Mouse (Mus musculus): Measurements from ENCODE around the gene Cap2.

- TF ChIP-seq CTCF (IDR thresholded peaks at IDR 0.05; ENCODE audit: low read depth), result no peak
- TF ChIP-seq EP300 (IDR thresholded peaks at IDR 0.05; ENCODE audit: low read depth), result no peak
These were observed 99.0 kb downstream of the Cap2 start for GRCm38 (mm10) chr13:46600694-46601093.
